Mouse (Mus musculus): ENCODE results near the gene 4930451I11Rik. TPM values are rescaled to one million over a fixed set of nuclear protein-coding genes. Genes with fewer than 3 reads are reported as not detected.
A peak's percentile ranks its signal among the peaks of the same experiment; 100 is the strongest.

4930451I11Rik gene
- total and polyA plus RNA-seq, 3 experiments, result not detected

DNA sequence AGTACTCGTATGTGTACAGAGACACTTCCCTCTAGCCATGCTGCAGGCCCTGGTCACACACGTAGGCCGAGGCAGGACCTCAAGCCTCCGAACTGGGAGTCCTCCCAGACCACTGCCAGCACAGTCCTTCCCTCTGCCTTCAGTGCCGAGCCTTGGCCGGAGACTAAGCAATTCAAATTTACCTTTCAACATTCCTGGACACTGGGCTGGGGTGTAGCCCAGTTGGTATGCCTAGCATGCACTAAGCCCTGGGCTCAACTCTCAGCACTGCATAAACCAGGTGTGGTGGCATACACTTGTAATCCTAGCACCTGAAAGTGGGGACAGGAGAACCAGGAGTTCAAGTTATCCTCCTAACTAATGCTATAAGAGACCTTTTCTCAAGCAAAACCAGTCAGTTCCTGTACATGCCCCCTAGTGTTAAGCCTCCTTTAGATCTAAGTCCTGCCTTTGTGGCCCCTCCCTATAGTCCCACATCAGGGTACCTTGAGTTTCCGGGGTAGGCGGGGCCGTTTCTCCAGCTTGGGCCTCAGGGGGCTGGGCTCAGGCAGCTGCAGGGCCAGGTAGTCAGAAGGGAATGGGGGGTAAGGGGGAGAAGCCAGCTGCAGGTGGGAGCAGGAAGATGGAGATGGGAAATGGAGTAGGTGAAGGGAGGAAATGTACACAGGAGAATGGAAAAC lies 25.4 kb upstream of the 4930451I11Rik start (continued):
- TF ChIP-seq ZNF384 (IDR thresholded peaks at IDR 0.05; ENCODE audit: low read depth, low read length) (no peak), MYC (IDR thresholded peaks at IDR 0.05; ENCODE audit: low read depth, low read length) (no peak), CHD1 (IDR thresholded peaks at IDR 0.05; ENCODE audit: low read depth, low read length) (no peak)

DNA sequence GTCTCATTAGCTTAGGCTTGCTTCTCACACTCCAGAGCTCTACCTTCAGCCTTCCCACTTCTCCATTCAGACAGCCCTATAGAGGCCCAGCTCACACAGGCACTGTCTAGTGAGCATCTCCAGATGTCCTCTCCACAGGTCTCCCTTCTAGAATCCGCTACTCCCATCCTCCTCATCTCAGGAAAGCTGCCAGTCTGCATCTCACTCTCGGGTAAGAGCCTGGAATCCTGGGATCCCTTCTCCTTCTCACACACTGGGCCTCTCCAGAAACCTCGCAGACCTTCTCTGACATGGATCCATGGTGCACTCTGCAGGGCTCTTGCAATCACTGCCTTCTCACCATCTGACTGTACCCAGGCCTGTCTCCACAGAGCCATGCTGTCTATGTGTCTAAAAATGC lies 24.2 kb upstream of the 4930451I11Rik start:
- no peak overlapping the region for H3K4me3 ChIP-seq (ENCODE audit: control insufficient read depth in 1 of 2, insufficient read depth in 1 of 2, low read depth in 2 of 2, low read length in 2 of 2)
- no peaks in the 10 kb centered on the region for H3K27me3 ChIP-seq (ENCODE audit: control insufficient read depth in 1 of 2, insufficient read depth in 2 of 2, low read length in 2 of 2)
- DNase-seq (ENCODE audit: low read depth, low spot score), result no peak
- no peak overlapping the region for H3K9ac ChIP-seq (ENCODE audit: control insufficient read depth, low read depth, low read length, poor library complexity, severe bottlenecking)
- peaks cover 11 to 14% of the 10 kb centered on the region in 2 experiments for H3K36me3 ChIP-seq (ENCODE audit: control insufficient read depth in 1 of 2, insufficient read depth in 2 of 2, low read length in 2 of 2)
- H3K4me1 ChIP-seq (ENCODE audit: control insufficient read depth in 1 of 2, insufficient read depth in 2 of 2, low read length in 2 of 2), result no peaks in the 10 kb centered on the region; a peak in 2 of 4 replicates
- no peaks in the 10 kb centered on the region for H3K9me3 ChIP-seq (replicated peaks; ENCODE audit: insufficient read depth, low read length)
- no peak overlapping the region for H3K27ac ChIP-seq (ENCODE audit: control insufficient read depth, low read depth, low read length)
- H3K79me2 ChIP-seq (ENCODE audit: control insufficient read depth, insufficient read depth, low read length, poor library complexity), result peaks cover 8% of the 10 kb centered on the region
- no peak for TF ChIP-seq GATA1 (IDR thresholded peaks at IDR 0.05; ENCODE audit: low read depth, low read length)
- no peak for TF ChIP-seq BHLHE40 (IDR thresholded peaks at IDR 0.05; ENCODE audit: borderline replicate concordance, low read depth, low read length)
- no peak for TF ChIP-seq MXI1 (IDR thresholded peaks at IDR 0.05; ENCODE audit: low read depth, low read length)
- TF ChIP-seq NRF1 (IDR thresholded peaks at IDR 0.05; ENCODE audit: insufficient read depth, low read depth, low read length, poor library complexity, severe bottlenecking), result no peak
- no peak for TF ChIP-seq USF2 (IDR thresholded peaks at IDR 0.05; ENCODE audit: borderline replicate concordance in 1 of 2, insufficient read depth in 1 of 2, low read depth in 1 of 2, low read length in 2 of 2)
- no peak for TF ChIP-seq TCF12 (IDR thresholded peaks at IDR 0.05; ENCODE audit: low read depth, low read length)
- no peak for TF ChIP-seq CHD1 (IDR thresholded peaks at IDR 0.05; ENCODE audit: low read depth, low read length)
- TF ChIP-seq ZNF384 (IDR thresholded peaks at IDR 0.05; ENCODE audit: low read depth, low read length), result no peak
- TF ChIP-seq HCFC1 (IDR thresholded peaks at IDR 0.05; ENCODE audit: low read depth, low read length), result no peak
- TF ChIP-seq TAL1 (IDR thresholded peaks at IDR 0.05; ENCODE audit: low read length), result no peak
- TF ChIP-seq ETS1 (IDR thresholded peaks at IDR 0.05; ENCODE audit: low read depth, low read length), result no peak
- no peak for TF ChIP-seq JUND (IDR thresholded peaks at IDR 0.05; ENCODE audit: low read depth, low read length)
- TF ChIP-seq MAFK (IDR thresholded peaks at IDR 0.05; ENCODE audit: borderline replicate concordance, low read depth, low read length), result no peak

DNA sequence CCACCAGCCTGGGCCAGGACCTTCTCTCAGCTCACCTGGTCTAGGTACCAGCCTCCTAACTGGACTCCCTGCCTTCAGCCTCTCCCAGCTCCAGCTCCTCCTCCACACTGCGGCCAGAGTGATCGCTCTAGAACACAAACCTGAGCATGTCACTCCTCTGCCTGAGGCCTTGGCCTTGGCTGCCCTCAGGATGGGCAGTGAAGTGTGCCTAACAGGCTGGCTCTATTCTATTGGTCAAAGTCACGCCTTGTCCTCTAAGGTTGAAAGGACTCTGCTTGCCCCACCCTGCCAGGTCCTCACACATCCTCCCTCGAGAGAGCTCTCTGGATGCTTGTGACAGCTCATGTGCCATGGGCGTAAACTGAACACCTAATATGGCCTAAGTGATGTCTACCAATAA lies 22.0 kb upstream of the 4930451I11Rik start:
- Histone ChIP-seq H3K9ac (ENCODE audit: control insufficient read depth, low read depth, low read length, poor library complexity, severe bottlenecking) (no peak overlapping the region), H3K36me3 (ENCODE audit: control insufficient read depth in 1 of 2, insufficient read depth in 2 of 2, low read length in 2 of 2) (peaks cover 0 to 11% of the 10 kb centered on the region in 2 experiments; a peak in 2 of 4 replicates), H3K9me3 (replicated peaks; ENCODE audit: insufficient read depth, low read length) (no peaks in the 10 kb centered on the region), H3K79me2 (ENCODE audit: control insufficient read depth, insufficient read depth, low read length, poor library complexity) (no peaks in the 10 kb centered on the region; the same call in 1 of the 2 replicates), H3K4me3 (ENCODE audit: control insufficient read depth in 1 of 2, insufficient read depth in 1 of 2, low read depth in 2 of 2, low read length in 2 of 2) (no peak overlapping the region), H3K4me1 (ENCODE audit: control insufficient read depth in 1 of 2, insufficient read depth in 2 of 2, low read length in 2 of 2) (no peaks in the 10 kb centered on the region), H3K27ac (ENCODE audit: control insufficient read depth, low read depth, low read length) (no peak overlapping the region), H3K27me3 (ENCODE audit: control insufficient read depth in 1 of 2, insufficient read depth in 2 of 2, low read length in 2 of 2) (no peaks in the 10 kb centered on the region)
- TF ChIP-seq MAFK (IDR thresholded peaks at IDR 0.05; ENCODE audit: borderline replicate concordance, low read depth, low read length) (no peak), NELFE (IDR thresholded peaks at IDR 0.05; ENCODE audit: low read depth, low read length) (no peak), ZNF384 (IDR thresholded peaks at IDR 0.05; ENCODE audit: low read depth, low read length) (no peak), GABPA (IDR thresholded peaks at IDR 0.05; ENCODE audit: low read depth, low read length) (no peak), GATA1 (IDR thresholded peaks at IDR 0.05; ENCODE audit: low read depth, low read length) (no peak), TAL1 (IDR thresholded peaks at IDR 0.05; ENCODE audit: low read length) (no peak), POLR2A (IDR thresholded peaks at IDR 0.05; ENCODE audit: control insufficient read depth in 1 of 2, insufficient read depth in 1 of 2, low read depth in 1 of 2, low read length in 2 of 2, poor library complexity in 1 of 2) (0 out of 4 replicates have a peak, but pooled peaks of 1 of the 2 experiments have one; percentile 20), MEF2A (IDR thresholded peaks at IDR 0.05; ENCODE audit: extremely low read depth, insufficient replicate concordance, low read depth, low read length, poor library complexity, severe bottlenecking) (no peak), MYB (IDR thresholded peaks at IDR 0.05; ENCODE audit: low read depth, low read length) (no peak)
- DNase-seq (ENCODE audit: low read depth, low spot score), result no peak

Data from MEL (cell line).